Mouse (Mus musculus) liver, embryonic 14.5 days (tissue): Measurements from ENCODE around the gene Tacc2. TPM values are rescaled to one million over a fixed set of nuclear protein-coding genes. Genes with fewer than 3 reads are reported as not detected.

Source experiments
- ATAC-seq: fragments of 200-750 bp; cut with Nextera tagmentation; 2 replicates; pipeline ENCODE4 v1.8.0; 2017; ENCODE audit warnings: moderate number of reproducible peaks, mild to moderate bottlenecking, moderate library complexity; ENCODE audit not compliant: insufficient read depth
- DNase-seq, 3 experiments: peaks; one replicate each; pipeline ENCODE4 v3.0.0-alpha.2; 2012 to 2013; ENCODE audit warnings: low read depth in 3 of 3, low spot score in 3 of 3
- H3K27ac ChIP-seq: fragments of 300-500 bp; sonication (generic); 2 replicates; pipeline ENCODE4 v1.5.1; 2014; ENCODE audit warnings: moderate library complexity, mild to moderate bottlenecking, control low read depth, inconsistent platforms
- H3K27me3 ChIP-seq: fragments of 300-500 bp; sonication (generic); 2 replicates; pipeline ENCODE4 v1.6.1; 2014; ENCODE audit warnings: mild to moderate bottlenecking, low read length, moderate library complexity; ENCODE audit not compliant: control insufficient read depth, insufficient read depth
- H3K36me3 ChIP-seq: fragments of 300-500 bp; sonication (generic); replicated peaks from 2 replicates; pipeline ENCODE4 v1.6.1; 2014; ENCODE audit warnings: low read depth; ENCODE audit not compliant: control insufficient read depth, insufficient read depth
- H3K4me1 ChIP-seq, 2 experiments: fragments of 200-500 bp in 1 of 2; fragments of 300-500 bp in 1 of 2; sonication (generic) in 1 of 2; replicated peaks; 2 replicates each; pipeline ENCODE4 v1.6.1; 2012 to 2014; ENCODE audit warnings: antibody characterized with exemption in 1 of 2, inconsistent platforms in 1 of 2, low read length in 1 of 2; ENCODE audit not compliant: control insufficient read depth in 2 of 2, insufficient read depth in 2 of 2
- H3K4me2 ChIP-seq: fragments of 300-500 bp; sonication (generic); 2 replicates; pipeline ENCODE4 v1.6.1; 2014; ENCODE audit warnings: low read depth, mild to moderate bottlenecking, control low read depth, moderate library complexity
- H3K4me3 ChIP-seq, 2 experiments: fragments of 200-500 bp in 1 of 2; fragments of 300-500 bp in 1 of 2; sonication (generic) in 1 of 2; 2 replicates each; pipeline ENCODE4 v1.5.1; 2012 to 2014; ENCODE audit warnings: low read depth in 2 of 2, low read length in 2 of 2, mild to moderate bottlenecking in 2 of 2, control low read depth in 1 of 2, inconsistent platforms in 1 of 2, moderate library complexity in 1 of 2; ENCODE audit not compliant: insufficient read depth in 1 of 2
- H3K9ac ChIP-seq: fragments of 300-500 bp; sonication (generic); replicated peaks from 2 replicates; pipeline ENCODE4 v1.6.1; 2014; ENCODE audit warnings: mild to moderate bottlenecking, control low read depth, moderate library complexity
- H3K9me3 ChIP-seq: fragments of 300-500 bp; sonication (generic); 2 replicates; pipeline ENCODE4 v1.6.1; 2016; ENCODE audit warnings: low read length, mixed read lengths; ENCODE audit not compliant: control insufficient read depth
- CTCF ChIP-seq: IDR thresholded peaks from 2 replicates; pipeline ENCODE4 v1.5.1; 2016; ENCODE audit warnings: antibody characterized with exemption, low read depth, control low read depth
- EP300 ChIP-seq: IDR thresholded peaks from 2 replicates; pipeline ENCODE4 v1.6.1; 2016; ENCODE audit warnings: antibody characterized with exemption, low read depth
- WGBS: fragments of 180-500 bp; shearing (Covaris S2); extraction: QIAGEN DNeasy Blood & Tissue Kit; methylation state at CpG from one replicate; pipeline ENCODE4 v1.1.7; 2014; ENCODE audit not compliant: insufficient replicate concordance; 5-methylcytosine and 5-hydroxymethylcytosine counted together
- polyA plus RNA-seq, 2 experiments: library from polyadenylated mRNA; depleted of rRNA in 1 of 2; stranded (reverse) in 1 of 2; unstranded in 1 of 2; fragments of >200 nt; fragmentation: Nextera tagmentation in 1 of 2; extraction: Ambion mirVana in 1 of 2; gene quantifications; 2 replicates each; pipeline versions ENCODE4 v1.2.1 to v1.2.3; 2012 to 2014

Gene Tacc2
- polyA plus RNA-seq, 2 experiments = 2.0 to 2.4 TPM

DNA sequence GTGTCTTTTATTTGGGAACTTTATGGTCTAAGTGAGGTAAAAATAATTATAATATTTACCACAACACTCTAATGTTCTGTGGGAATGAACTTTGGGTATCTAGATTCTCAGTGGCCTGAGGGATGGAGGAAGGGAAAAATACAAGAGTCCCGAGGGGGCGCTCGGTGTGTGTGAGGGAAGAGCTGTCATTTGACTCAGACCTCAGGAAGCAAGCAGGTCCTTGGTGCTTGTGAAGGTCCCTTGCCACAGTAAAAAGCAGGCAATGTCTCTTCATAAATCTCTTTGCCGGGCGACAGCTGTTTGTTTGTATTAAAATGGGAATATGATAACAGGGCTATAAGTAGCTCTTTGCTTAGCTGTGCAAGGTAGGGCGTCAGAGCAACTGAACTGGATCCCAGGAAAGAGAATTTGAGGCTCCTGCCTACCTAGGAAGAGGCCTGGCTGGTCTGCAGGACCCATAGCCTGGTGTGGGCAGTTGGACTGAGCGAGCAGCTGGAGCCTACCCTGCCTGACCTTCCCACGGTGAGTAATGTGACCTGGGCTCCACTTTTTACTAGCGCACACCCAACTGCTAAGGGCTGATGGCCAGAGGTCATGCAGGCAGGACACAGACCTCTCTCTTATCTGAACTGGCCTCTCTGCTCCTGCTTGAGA is 8.3 kb upstream of the Tacc2 start:
- Histone ChIP-seq H3K27me3 (no peaks in the 10 kb centered on the region), H3K4me2 (no peak overlapping the region), H3K9ac (no peak overlapping the region), H3K4me1 (peaks cover 0 to 5% of the 10 kb centered on the region in 2 experiments; a peak in 2 of 4 replicates), H3K27ac (no peak overlapping the region), H3K4me3 (no peak overlapping the region), H3K36me3 (no peaks in the 10 kb centered on the region), H3K9me3 (no peaks in the 10 kb centered on the region)
- 60% methylated on average over 9 of the region's 9 CpGs for WGBS
- 0 out of 2 replicates have a peak, but pooled peaks have one; percentile 43 for ATAC-seq
- DNase-seq = no peak
- TF ChIP-seq CTCF = no peak
- no peak for TF ChIP-seq EP300

DNA sequence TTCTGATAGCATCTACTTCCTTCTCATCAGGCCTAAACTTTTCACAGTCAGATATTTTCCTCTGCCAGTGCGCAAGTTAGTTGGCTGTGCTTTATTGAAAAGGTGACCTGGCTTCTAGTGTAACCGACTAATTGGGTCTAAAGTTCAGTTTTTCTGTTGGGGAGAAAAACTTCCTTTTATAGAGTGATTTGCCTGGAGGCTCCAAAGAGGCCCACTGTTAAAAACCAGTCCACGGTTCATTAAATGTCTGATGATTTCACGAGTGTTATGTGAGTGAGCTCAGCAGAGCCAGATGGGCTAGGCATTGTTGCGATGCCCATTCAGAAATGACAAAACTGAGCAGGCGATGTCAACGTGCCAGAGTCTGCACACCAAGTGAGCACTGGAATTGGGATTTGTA is 6.8 kb upstream of the Tacc2 start:
- no peaks in the 10 kb centered on the region for H3K36me3 ChIP-seq
- no peaks in the 10 kb centered on the region; a peak in 2 of 4 replicates for H3K4me1 ChIP-seq
- H3K9me3 ChIP-seq = no peaks in the 10 kb centered on the region
- H3K4me2 ChIP-seq = no peak overlapping the region
- TF ChIP-seq EP300 (no peak), CTCF (no peak)
- WGBS = 67% methylated on average over 7 of the region's 7 CpGs
- DNase-seq = no peak
- no peak overlapping the region for H3K27ac ChIP-seq
- no peak overlapping the region for H3K9ac ChIP-seq
- no peak for ATAC-seq
- no peak overlapping the region for H3K4me3 ChIP-seq
- H3K27me3 ChIP-seq = no peaks in the 10 kb centered on the region

DNA sequence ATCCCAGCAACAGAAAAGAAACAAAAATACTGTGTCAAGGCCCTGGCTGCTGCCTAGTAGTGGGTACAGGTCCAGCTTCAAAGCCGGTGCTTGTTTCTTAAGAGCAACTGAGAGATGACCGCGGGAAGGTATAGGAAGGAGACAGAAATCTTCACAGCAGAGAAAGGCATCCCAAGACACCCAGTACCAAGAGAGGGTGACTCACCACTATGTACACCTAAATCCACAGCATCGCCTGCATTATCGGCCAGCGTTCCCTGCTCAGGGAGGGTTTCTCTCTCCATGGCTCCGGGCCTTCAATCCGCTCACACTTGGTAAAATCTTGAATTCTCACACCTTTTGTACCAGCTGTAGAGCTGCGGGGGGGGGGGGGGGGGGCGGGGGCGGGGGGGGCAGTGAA is 4.4 kb upstream of the Tacc2 start, which contains the start of gene Nsmce4a:
TSS of gene Nsmce4a (minus strand) at position 298 of the 400 bp plus-strand sequence.
- TF ChIP-seq EP300 (no peak), CTCF (no peak)
- no peak within 1 kb of the TSS for H3K4me3 ChIP-seq
- no peaks in the 10 kb centered on the region for H3K36me3 ChIP-seq
- no peak for DNase-seq
- peaks cover 0 to 4% of the 10 kb centered on the region in 2 experiments; a peak in 2 of 4 replicates for H3K4me1 ChIP-seq
- 85% methylated on average over 8 of the region's 11 CpGs for WGBS
- no peaks in the 10 kb centered on the region for H3K9me3 ChIP-seq
- no peak within 1 kb of the TSS for H3K9ac ChIP-seq
- H3K27me3 ChIP-seq = no peaks in the 10 kb centered on the region
- ATAC-seq = no peak
- H3K27ac ChIP-seq = no peak within 1 kb of the TSS
- H3K4me2 ChIP-seq = no peak within 1 kb of the TSS

DNA sequence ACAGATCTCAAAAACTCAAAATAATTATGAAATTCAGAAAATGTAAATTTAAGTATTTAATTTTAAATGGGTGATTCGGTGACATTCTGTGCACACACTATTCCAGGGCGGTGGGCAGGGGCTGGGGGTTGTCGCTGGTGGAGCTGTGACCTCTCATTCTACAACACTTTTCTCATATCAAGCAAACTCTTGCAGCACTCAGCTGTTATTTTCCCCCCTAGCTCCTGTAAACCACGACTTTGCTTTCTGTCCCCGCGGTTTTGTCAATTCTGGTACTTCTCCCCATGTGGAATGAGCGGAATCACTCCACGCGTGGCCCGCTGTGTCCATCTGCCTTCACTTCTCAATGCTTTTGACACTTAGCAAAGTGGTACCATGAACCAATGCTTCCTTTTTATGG is 3.5 kb upstream of the Tacc2 start:
- ATAC-seq = no peak
- WGBS = 77% methylated on average over 10 of the region's 10 CpGs
- H3K4me2 ChIP-seq = no peak overlapping the region
- no peak overlapping the region for H3K27ac ChIP-seq
- H3K9me3 ChIP-seq = no peaks in the 10 kb centered on the region
- peaks cover 0 to 4% of the 10 kb centered on the region in 2 experiments; a peak in 2 of 4 replicates for H3K4me1 ChIP-seq
- H3K4me3 ChIP-seq = no peak overlapping the region
- no peaks in the 10 kb centered on the region for H3K27me3 ChIP-seq
- TF ChIP-seq CTCF (no peak), EP300 (no peak)
- DNase-seq = no peak
- H3K36me3 ChIP-seq = no peaks in the 10 kb centered on the region
- no peak overlapping the region for H3K9ac ChIP-seq

DNA sequence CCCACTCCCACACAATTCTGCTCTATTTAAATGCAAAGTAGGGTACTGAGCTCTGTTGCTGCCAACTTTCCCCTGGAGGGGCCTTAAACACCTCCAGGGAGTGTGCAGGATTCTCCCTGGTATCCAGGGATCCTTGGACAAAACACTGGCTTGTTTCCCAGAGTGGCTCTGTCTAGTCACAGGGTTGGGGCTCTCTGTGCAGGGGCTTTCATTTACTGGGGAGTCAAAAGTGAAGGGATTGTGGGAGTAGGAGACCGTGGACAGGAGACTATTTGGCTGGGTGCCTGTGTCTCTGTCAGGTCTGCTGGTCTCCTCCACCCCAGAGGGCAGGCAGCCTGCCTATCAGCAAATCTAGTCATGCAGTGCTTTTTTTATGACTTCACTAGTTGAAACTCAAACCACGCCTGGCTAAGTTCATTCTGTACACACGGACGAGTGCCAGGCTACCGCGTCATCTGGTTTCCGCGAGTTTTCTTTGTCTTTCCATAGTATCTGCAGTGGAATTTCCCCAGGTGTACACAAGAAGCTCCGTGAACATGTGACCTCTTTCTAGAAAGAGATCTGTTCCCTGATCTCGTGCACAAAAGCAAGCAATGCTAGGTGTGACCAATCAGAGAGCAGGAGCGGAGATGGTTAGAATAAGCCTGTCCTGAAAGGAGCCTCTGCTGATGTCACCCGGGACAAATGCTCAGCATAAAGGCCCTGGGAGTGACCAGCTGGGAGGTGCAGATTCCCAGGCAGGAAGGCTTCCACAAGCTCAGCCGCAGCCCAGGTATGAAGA is 2.8 kb upstream of the Tacc2 start:
- WGBS = 59% methylated on average over 13 of the region's 13 CpGs
- Histone ChIP-seq H3K4me2 (no peak overlapping the region), H3K27ac (no peak overlapping the region), H3K4me1 (peaks cover 0 to 4% of the 10 kb centered on the region in 2 experiments; a peak in 2 of 4 replicates), H3K27me3 (no peaks in the 10 kb centered on the region), H3K9ac (no peak overlapping the region), H3K9me3 (no peaks in the 10 kb centered on the region), H3K36me3 (no peaks in the 10 kb centered on the region), H3K4me3 (no peak overlapping the region)
- DNase-seq = no peak
- no peak for TF ChIP-seq EP300
- no peak for TF ChIP-seq CTCF
- no peak for ATAC-seq
